Mouse (Mus musculus): ENCODE results near the gene Gm14322. TPM values are rescaled to one million over a fixed set of nuclear protein-coding genes. Genes with fewer than 3 reads are reported as not detected.

The Gm14322 gene
- polyA plus RNA-seq (2014; fragmentation: Illumina TruSeq; extraction: RNeasy Lipid Tissue Mini Kit (QIAGEN cat#74804); ENCODE audit: low read depth, low replicate concordance) = 6.6 TPM

DNA sequence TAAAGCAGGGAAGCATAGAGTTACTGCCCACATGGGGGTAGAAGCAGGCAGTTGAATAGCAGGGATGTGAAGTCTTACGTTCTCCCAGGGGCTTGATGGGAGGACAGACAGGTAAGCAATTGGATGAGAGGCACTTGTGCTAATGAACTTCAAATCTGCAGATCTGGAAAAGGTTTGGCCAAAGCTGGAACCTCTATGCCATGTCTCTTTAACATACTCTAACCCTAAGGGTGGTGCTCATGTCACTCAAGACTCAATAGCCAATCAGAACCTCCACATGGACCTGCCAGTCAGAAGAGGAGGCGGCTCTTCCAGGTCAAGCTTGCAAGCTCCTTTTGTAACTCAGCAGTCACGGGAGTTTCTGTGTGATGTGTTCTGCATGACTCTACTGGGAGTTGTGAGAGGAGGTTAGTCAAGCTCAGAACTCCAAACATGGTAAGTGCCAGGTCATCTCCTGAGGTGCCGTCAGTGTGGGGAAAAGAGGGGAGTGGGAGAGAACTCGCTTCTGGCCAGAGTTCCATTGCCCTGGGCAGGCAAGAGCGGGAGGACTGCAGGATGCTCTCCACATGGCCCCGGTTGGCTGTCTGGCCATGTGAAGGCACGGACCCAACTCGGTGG lies at the start of gene Gm14322:
TSS of gene Gm14322 (plus strand) at position 348 of the 618 bp plus-strand sequence.

Other genes starting within 250 kb of the Gm14322 start
- gene Gm14406, start 181.1 kb upstream of the Gm14322 start, polyA plus RNA-seq (2014; fragmentation: Illumina TruSeq; extraction: RNeasy Lipid Tissue Mini Kit (QIAGEN cat#74804); ENCODE audit: low read depth, low replicate concordance) = not detected
- 36.2 TPM for gene Gm14325, start 81.0 kb downstream of the Gm14322 start, polyA plus RNA-seq (2014; fragmentation: Illumina TruSeq; extraction: RNeasy Lipid Tissue Mini Kit (QIAGEN cat#74804); ENCODE audit: low read depth, low replicate concordance)
- 23.9 TPM for gene Gm14327, start 137.8 kb downstream of the Gm14322 start, polyA plus RNA-seq (2014; fragmentation: Illumina TruSeq; extraction: RNeasy Lipid Tissue Mini Kit (QIAGEN cat#74804); ENCODE audit: low read depth, low replicate concordance)
- not detected for gene Zfp972, start 166.3 kb downstream of the Gm14322 start, polyA plus RNA-seq (2014; fragmentation: Illumina TruSeq; extraction: RNeasy Lipid Tissue Mini Kit (QIAGEN cat#74804); ENCODE audit: low read depth, low replicate concordance)
- 24.7 TPM for gene Gm14326, start 198.0 kb downstream of the Gm14322 start, polyA plus RNA-seq (2014; fragmentation: Illumina TruSeq; extraction: RNeasy Lipid Tissue Mini Kit (QIAGEN cat#74804); ENCODE audit: low read depth, low replicate concordance)